Mouse (Mus musculus): ENCODE measurements around the gene Nek4. TPM values are rescaled to one million over a fixed set of nuclear protein-coding genes. Genes with fewer than 3 reads are reported as not detected.

The Nek4 gene
- 3.9 and 4.2 TPM in 2 replicates for polyA plus RNA-seq (2012; rRNA removed; ENCODE audit: low replicate concordance)

DNA sequence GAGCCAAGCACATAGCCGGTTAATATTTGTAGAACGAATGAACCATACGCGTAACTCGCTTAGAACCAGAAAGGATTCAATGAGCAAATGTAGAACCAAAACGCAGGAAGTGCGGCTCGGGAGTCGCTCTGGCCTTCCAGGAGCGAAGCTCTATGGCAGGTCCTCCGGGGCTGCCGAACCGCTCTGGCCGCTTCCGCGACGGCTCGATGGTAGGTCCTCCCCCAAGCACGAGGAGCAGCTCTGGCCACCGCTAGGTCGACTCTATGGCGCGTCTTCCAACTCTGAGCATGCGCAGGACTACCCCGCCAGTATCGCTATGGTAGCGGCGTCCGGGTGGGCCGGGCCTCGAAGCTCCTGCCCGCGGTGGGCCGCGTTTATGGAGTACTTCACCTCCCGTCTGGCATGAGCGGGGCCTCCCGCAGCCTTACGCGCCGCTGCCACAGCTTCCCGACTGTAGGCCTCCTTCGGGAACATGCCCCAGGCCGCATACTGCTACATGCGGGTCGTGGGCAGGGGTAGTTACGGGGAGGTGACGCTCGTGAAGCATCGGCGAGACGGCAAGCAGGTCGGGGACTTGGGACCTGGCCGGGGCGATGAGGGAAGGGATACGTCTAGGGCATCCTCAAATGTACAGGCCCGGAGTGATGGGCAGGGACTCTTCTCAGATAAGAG lies at the start of gene Nek4:
Gene Nek4, plus strand, starts transcription at position 224 of the 672 bp plus-strand sequence.

DNA sequence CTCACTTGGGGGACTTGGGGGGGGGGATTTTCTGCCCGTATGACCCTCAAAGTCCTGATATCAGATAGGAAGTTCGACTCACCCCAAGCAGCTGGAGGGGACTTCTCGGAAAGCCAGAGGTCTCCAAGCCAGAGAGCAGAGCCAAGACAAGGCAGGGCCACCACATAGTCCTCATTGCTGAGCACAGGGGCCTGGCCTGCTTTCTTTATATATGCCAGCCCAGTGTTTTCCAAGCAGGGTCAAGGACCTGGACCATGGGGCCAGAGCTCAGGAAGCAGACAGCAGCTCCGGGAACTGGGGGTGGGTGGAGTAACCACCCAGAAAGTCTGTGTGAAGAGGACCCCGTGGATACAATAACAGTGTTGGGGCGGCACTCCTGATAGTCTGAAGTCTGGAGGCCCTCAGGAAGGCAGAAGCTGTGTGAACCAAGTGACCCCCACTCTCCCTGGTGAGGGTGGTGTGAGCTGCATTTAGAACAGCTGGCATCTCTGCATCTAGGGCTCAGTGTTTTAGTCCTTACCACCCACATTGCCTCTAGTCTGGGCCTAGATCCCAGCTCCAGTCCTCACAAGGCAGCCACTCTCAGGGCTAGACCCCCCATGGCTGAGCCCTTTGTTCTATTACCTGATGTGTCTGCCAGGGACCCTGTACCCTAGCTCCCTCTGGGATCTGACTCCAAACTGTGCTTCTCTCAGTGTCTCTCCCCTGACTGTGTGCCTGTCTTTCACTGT lies 27.6 kb upstream of the Nek4 start, which contains the start of gene Itih3:
Gene Itih3, minus strand, starts transcription at position 386 of the 731 bp plus-strand sequence.

DNA sequence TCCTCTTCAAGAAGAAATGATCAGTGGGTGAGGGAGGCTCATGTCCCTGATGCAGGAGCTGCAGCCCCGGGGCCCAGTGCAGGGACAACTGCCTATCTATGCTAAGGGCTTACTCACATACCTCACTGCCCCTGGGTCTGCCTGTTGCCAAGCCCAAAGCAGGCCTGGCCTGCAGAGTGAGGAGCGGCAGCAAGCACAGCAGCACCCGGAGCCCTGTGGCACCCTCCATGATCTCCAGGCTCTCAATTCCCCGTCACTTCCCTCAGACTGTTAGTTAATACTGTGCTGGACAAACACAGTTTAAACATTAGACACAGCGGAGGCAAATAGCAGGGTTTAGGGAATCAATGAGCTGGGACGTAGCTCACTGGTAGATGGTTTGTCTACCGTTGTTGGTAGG lies 8.1 kb upstream of the Nek4 start, which contains the start of gene Itih1:
Gene Itih1, minus strand, starts transcription at position 252 of the 400 bp plus-strand sequence.

DNA sequence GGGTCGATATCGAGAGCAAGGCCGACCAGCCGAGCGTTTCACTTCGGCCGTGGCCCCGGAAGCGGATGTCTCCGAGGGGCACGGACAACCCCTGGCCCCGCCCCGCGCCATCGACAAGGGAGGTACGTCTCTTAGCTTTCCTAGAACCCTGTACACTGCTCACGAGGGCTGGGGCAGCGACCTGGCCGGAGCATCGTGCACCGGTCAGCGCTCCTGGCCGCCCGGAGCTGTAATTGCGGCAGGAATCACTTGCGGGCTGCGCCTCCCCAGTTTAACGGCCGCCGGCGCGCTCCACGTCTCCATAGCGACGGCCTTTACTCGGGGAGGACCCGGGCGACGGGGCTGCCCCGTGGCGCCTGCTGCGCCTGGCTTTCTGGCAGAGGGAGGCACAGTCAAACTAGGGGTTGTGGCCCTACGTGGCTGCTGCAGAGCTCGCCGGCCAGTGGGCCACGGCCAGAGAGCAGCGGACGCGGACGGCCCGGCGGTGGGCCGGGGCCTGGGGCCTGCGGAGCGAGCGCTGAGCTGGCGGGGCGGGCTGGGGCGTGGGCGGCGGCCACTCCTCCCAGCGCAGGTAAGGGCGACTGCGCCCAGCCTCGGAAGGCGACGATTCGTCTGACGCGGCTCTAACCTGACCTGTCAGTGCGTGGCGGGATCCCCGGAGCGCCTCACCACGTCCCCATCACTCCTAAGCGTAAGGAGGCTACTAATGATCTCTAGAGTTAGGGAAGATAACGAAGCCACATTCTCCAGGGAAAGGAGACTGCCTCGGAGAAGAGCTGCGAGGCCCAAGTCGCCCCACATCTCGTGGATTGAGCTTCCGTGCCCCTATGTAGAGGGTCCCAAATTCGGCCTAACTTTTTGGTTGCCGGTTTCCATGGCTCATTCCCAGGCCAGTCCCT lies 50.4 kb downstream of the Nek4 start, which contains the start of the genes Glt8d1 and Spcs1:
Gene Glt8d1, plus strand, starts transcription at position 94 of the 899 bp plus-strand sequence.
Gene Spcs1, minus strand, starts transcription at position 366 of the 899 bp plus-strand sequence.

DNA sequence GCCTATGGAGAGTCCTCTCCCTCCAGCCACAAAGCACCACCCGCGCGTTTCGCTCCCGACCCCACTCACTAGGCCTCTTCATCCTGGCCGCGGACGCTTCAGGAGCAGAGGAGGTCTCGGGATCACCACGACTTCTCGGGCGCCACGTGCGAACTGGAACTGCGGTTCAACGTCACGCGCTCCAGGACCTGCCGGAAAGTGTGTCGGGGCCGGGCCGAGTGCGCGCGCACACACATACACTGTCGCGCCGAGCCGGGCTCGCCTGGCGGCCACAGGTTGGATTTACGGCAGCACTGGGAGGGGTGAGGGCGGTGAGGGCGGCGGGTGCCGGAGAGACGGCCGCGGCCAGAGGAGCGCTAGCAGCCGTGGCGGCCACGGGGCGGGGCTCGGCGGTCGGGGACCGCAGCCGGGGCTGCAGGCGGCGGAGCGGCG lies 67.7 kb downstream of the Nek4 start, which contains the start of the genes Pbrm1 and Gnl3:
Gene Pbrm1, plus strand, starts transcription at position 279 of the 432 bp plus-strand sequence.
Gene Gnl3, minus strand, starts transcription at position 293 of the 432 bp plus-strand sequence.

Other genes with a start within 250 kb of the Nek4 start
- 0.94 and 2.0 TPM in 2 replicates for gene Sfmbt1, start 236.5 kb upstream of the Nek4 start, polyA plus RNA-seq (2012; rRNA removed; ENCODE audit: low replicate concordance)
- gene Tmem110, start 125.8 kb upstream of the Nek4 start, polyA plus RNA-seq (2012; rRNA removed; ENCODE audit: low replicate concordance), result 30.1 and 31.8 TPM in 2 replicates
- 18.6 and 24.0 TPM in 2 replicates for gene Mustn1, start 72.2 kb upstream of the Nek4 start, polyA plus RNA-seq (2012; rRNA removed; ENCODE audit: low replicate concordance)
- 1.4 and 2.4 TPM in 2 replicates for gene Itih4, start 64.9 kb upstream of the Nek4 start, polyA plus RNA-seq (2012; rRNA removed; ENCODE audit: low replicate concordance)
- 0.49 and 1.3 TPM in 2 replicates for gene Itih3, start 27.6 kb upstream of the Nek4 start, polyA plus RNA-seq (2012; rRNA removed; ENCODE audit: low replicate concordance)
- 0.07 and 0.51 TPM in 2 replicates for gene Itih1, start 8.1 kb upstream of the Nek4 start, polyA plus RNA-seq (2012; rRNA removed; ENCODE audit: low replicate concordance)
- gene Glt8d1, start 50.0 kb downstream of the Nek4 start, polyA plus RNA-seq (2012; rRNA removed; ENCODE audit: low replicate concordance), result 13.0 and 24.7 TPM in 2 replicates
- 79.5 and 175 TPM in 2 replicates for gene Spcs1, start 50.3 kb downstream of the Nek4 start, polyA plus RNA-seq (2012; rRNA removed; ENCODE audit: low replicate concordance)
- gene Pbrm1, start 67.8 kb downstream of the Nek4 start, polyA plus RNA-seq (2012; rRNA removed; ENCODE audit: low replicate concordance), result 12.5 and 15.2 TPM in 2 replicates
- gene Gnl3, start 67.8 kb downstream of the Nek4 start, polyA plus RNA-seq (2012; rRNA removed; ENCODE audit: low replicate concordance), result 10.4 and 25.8 TPM in 2 replicates
- gene Smim4, start 177.6 kb downstream of the Nek4 start, polyA plus RNA-seq (2012; rRNA removed; ENCODE audit: low replicate concordance), result 66.4 and 72.9 TPM in 2 replicates
- gene Nt5dc2, start 179.7 kb downstream of the Nek4 start, polyA plus RNA-seq (2012; rRNA removed; ENCODE audit: low replicate concordance), result 27.5 and 43.4 TPM in 2 replicates
- 134 and 138 TPM in 2 replicates for gene Stab1, start 217.3 kb downstream of the Nek4 start, polyA plus RNA-seq (2012; rRNA removed; ENCODE audit: low replicate concordance)